ENCODE assay signal across 25 mouse cellular contexts in the genomic region with DNA sequence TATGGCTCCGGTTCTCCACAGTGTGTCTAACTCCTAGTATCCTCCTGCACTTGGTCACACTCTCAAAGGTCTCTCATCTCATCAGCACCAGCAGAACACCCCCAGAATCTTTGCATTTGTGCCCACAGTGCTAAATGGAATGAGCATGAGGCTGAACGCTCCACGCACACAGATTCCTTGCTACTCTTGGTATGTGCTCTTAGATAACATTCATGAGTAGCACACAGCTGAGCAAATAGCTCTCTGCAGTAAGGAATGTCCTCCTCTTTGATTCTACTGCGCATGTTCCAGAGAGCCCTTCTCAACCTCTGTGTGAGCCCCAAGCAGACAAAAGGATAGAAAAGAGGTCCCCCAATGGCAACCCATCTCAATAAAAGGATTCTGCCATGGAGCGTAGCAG.
DNase-seq lines count a peak whose midpoint lies in the region; ATAC-seq and TF ChIP-seq lines count a peak whose summit lies in the region.
"Had no signal": no experiment of that assay in that cellular context is flagged by ENCODE, and none has a peak within 500 bp of the region (broad histone marks: within the 10 kb centered on the region; RNA-seq: fewer than 3 reads in every experiment).

No protein-coding gene starts in this region.

- H3K9ac ChIP-seq in heart, embryonic 15.5 days: no peak overlapping the region
- no peak overlapping the region for H3K9ac ChIP-seq in lung, embryonic 14.5 days
- H3K9ac ChIP-seq: embryonic facial prominence, embryonic 13.5 days; forebrain, embryonic 13.5 days; kidney, embryonic 15.5 days; liver, embryonic 15.5 days; midbrain, embryonic 12.5 days had no signal

- no peak for TF ChIP-seq CTCF in lung, embryonic 14.5 days (IDR thresholded peaks at IDR 0.05; ENCODE audit: low read depth)

- H3K4me3 ChIP-seq in heart, embryonic 15.5 days: no peak overlapping the region
- no peak overlapping the region for H3K4me3 ChIP-seq in lung, embryonic 14.5 days (ENCODE audit: low read depth, low read length)
- H3K4me3 ChIP-seq in limb, embryonic 10.5 days: no peak overlapping the region
- H3K4me3 ChIP-seq: embryonic facial prominence, embryonic 13.5 days; erythroblast, embryonic 14.5 days; forebrain, embryonic 13.5 days; kidney, embryonic 15.5 days; liver, embryonic 15.5 days; midbrain, embryonic 12.5 days had no signal

- DNase-seq in heart, postnatal 14 days: no peak
- peak; percentile 68 for DNase-seq in lung, embryonic 14.5 days
- DNase-seq in lung, postnatal 25 days (ENCODE audit: low spot score): no peak
- peak; percentile 18 for DNase-seq in testis, postnatal 10 days (ENCODE audit: low spot score)
- no peak for DNase-seq in testis, postnatal 14 days (ENCODE audit: low spot score)
- DNase-seq in limb, embryonic 10.5 days (ENCODE audit: low spot score): no peak
- DNase-seq: B cell, adult 2 months; cerebellum, adult 11 months; cerebellum, postnatal 14 days; gastrocnemius, postnatal 36 days; kidney, adult 11 months; left cerebral cortex, postnatal 4 days; liver; thymus, postnatal 25 days had no signal

- intact Hi-C loops in heart, postnatal 14 days (cut with DNase I): no loop called here

- 0 out of 2 replicates have a peak, but pooled peaks have one; percentile 43 for ATAC-seq in heart, embryonic 15.5 days (replicated peaks; ENCODE audit: insufficient number of reproducible peaks, insufficient read depth, low FRiP score, low read depth)
- ATAC-seq in lung, embryonic 14.5 days (ENCODE audit: insufficient read depth): peak; percentile 86
- ATAC-seq: forebrain, embryonic 13.5 days; hindbrain, postnatal 0 days; Patski had no signal

- no peaks in the 10 kb centered on the region for H3K27me3 ChIP-seq in heart, embryonic 15.5 days
- no peaks in the 10 kb centered on the region for H3K27me3 ChIP-seq in lung, embryonic 14.5 days (ENCODE audit: insufficient read depth, low read length)
- no peaks in the 10 kb centered on the region for H3K27me3 ChIP-seq in limb, embryonic 10.5 days (ENCODE audit: low read depth, poor library complexity, severe bottlenecking)
- H3K27me3 ChIP-seq: embryonic facial prominence, embryonic 13.5 days; forebrain, embryonic 13.5 days; liver, embryonic 15.5 days; midbrain, embryonic 12.5 days; Patski had no signal

- H3K36me3 ChIP-seq in heart, embryonic 15.5 days: no peaks in the 10 kb centered on the region
- H3K36me3 ChIP-seq in lung, embryonic 14.5 days (ENCODE audit: insufficient read depth): no peaks in the 10 kb centered on the region
- H3K36me3 ChIP-seq in limb, embryonic 10.5 days: no peaks in the 10 kb centered on the region
- H3K36me3 ChIP-seq: embryonic facial prominence, embryonic 13.5 days; G1E; kidney, embryonic 15.5 days; liver, embryonic 15.5 days; midbrain, embryonic 12.5 days had no signal

- WGBS in heart, embryonic 15.5 days: 47% methylated on average over 5 of the region's 5 CpGs
- WGBS in lung, embryonic 14.5 days: 66% methylated on average over 5 of the region's 5 CpGs
- WGBS in limb, embryonic 10.5 days: 91% methylated on average over 5 of the region's 5 CpGs

- H3K4me2 ChIP-seq in heart, embryonic 15.5 days: no peak overlapping the region
- H3K4me2 ChIP-seq in lung, embryonic 14.5 days: no peak overlapping the region
- H3K4me2 ChIP-seq: embryonic facial prominence, embryonic 13.5 days; forebrain, embryonic 13.5 days; heart, embryonic 11.5 days; kidney, embryonic 15.5 days; liver, embryonic 15.5 days; midbrain, embryonic 12.5 days had no signal

- H3K27ac ChIP-seq in heart, embryonic 15.5 days: no peak overlapping the region
- peak overlapping the region; percentile 71 for H3K27ac ChIP-seq in lung, embryonic 14.5 days (ENCODE audit: low read depth)
- H3K27ac ChIP-seq in limb, embryonic 10.5 days: no peak overlapping the region
- H3K27ac ChIP-seq: embryonic facial prominence, embryonic 13.5 days; forebrain, embryonic 13.5 days; hindbrain, postnatal 0 days; kidney, embryonic 15.5 days; liver, embryonic 15.5 days; midbrain, embryonic 12.5 days had no signal

- H3K9me3 ChIP-seq in heart, embryonic 15.5 days (replicated peaks): no peaks in the 10 kb centered on the region
- H3K9me3 ChIP-seq in lung, embryonic 14.5 days (ENCODE audit: low read depth, low read length): no peaks in the 10 kb centered on the region
- H3K9me3 ChIP-seq in limb, embryonic 10.5 days (replicated peaks): no peaks in the 10 kb centered on the region
- H3K9me3 ChIP-seq: embryonic facial prominence, embryonic 13.5 days; forebrain, embryonic 13.5 days; kidney, embryonic 15.5 days; liver, embryonic 15.5 days; midbrain, embryonic 12.5 days had no signal

- H3K4me1 ChIP-seq in heart, embryonic 15.5 days (replicated peaks): peaks cover 7% of the 10 kb centered on the region; the same call in 1 of the 2 replicates
- H3K4me1 ChIP-seq in lung, embryonic 14.5 days (ENCODE audit: insufficient read depth): peaks cover 4% of the 10 kb centered on the region; the same call in 1 of the 2 replicates
- no peaks in the 10 kb centered on the region for H3K4me1 ChIP-seq in limb, embryonic 10.5 days
- H3K4me1 ChIP-seq: embryonic facial prominence, embryonic 13.5 days; forebrain, embryonic 13.5 days; liver, embryonic 15.5 days; midbrain, embryonic 12.5 days had no signal

Comparison
In these comparisons a context has a peak if more than half of its experiments do, and no peak if none do; other contexts are left out.
1. DNase-seq: peak in lung, embryonic 14.5 days (single experiment) and testis, postnatal 10 days (single experiment); none in heart, postnatal 14 days (0 of 2), lung, postnatal 25 days (single experiment), testis, postnatal 14 days (single experiment) and limb, embryonic 10.5 days (single experiment).